Mouse (Mus musculus) small intestine, adult 2 months (tissue): ENCODE results near the gene Snrnp27. TPM values are rescaled to one million over a fixed set of nuclear protein-coding genes. Genes with fewer than 3 reads are reported as not detected.

Source experiments
- H3K27ac ChIP-seq: fragments of 200-500 bp; 2 replicates; pipeline ENCODE4 v1.5.1; 2012; ENCODE audit warnings: low read depth, low read length, control low read depth, inconsistent platforms; ENCODE audit not compliant: insufficient read depth
- H3K27me3 ChIP-seq: fragments of 200-500 bp; 2 replicates; pipeline ENCODE4 v1.6.1; 2012; ENCODE audit warnings: mild to moderate bottlenecking, moderate library complexity, low read length, inconsistent platforms; ENCODE audit not compliant: control insufficient read depth, insufficient read depth
- H3K36me3 ChIP-seq: fragments of 200-500 bp; 2 replicates; pipeline ENCODE4 v1.6.1; 2012; ENCODE audit warnings: mild to moderate bottlenecking, low read length, control low read depth, inconsistent platforms; ENCODE audit not compliant: control insufficient read depth, insufficient read depth
- H3K4me1 ChIP-seq: fragments of 200-500 bp; 2 replicates; pipeline ENCODE4 v1.6.1; 2012; ENCODE audit warnings: low read length, inconsistent platforms, mixed read lengths; ENCODE audit not compliant: control insufficient read depth, insufficient read depth, insufficient read length
- H3K4me3 ChIP-seq: fragments of 200-500 bp; 2 replicates; pipeline ENCODE4 v1.5.1; 2012; ENCODE audit warnings: low read depth, mild to moderate bottlenecking, control low read depth, inconsistent platforms, low read length, moderate library complexity
- CTCF ChIP-seq: fragments of 200-500 bp; IDR thresholded peaks from 2 replicates; pipeline ENCODE4 v1.5.1; 2012; ENCODE audit warnings: low read depth, mild to moderate bottlenecking, control low read depth, inconsistent platforms, low read length, moderate library complexity, mixed read lengths; ENCODE audit not compliant: insufficient replicate concordance, insufficient read length; ENCODE audit errors: extremely low read depth
- POLR2A ChIP-seq: fragments of 200-500 bp; IDR thresholded peaks from 2 replicates; pipeline ENCODE4 v1.6.1; 2012; ENCODE audit warnings: low read depth, mild to moderate bottlenecking, control low read depth, inconsistent platforms, low read length, moderate library complexity
- WGBS: fragments of 180-500 bp; shearing (Covaris S2); methylation state at CpG from one replicate; pipeline ENCODE4 v1.1.7; 2018; 5-methylcytosine and 5-hydroxymethylcytosine counted together
- polyA plus RNA-seq: library from polyadenylated mRNA; depleted of rRNA; stranded (reverse); fragments of >200 nt; gene quantifications from 2 replicates; pipeline ENCODE4 v1.2.3, GENCODE M21; 2012

Gene Snrnp27
- polyA plus RNA-seq, 1 experiment: 3.9 TPM

DNA sequence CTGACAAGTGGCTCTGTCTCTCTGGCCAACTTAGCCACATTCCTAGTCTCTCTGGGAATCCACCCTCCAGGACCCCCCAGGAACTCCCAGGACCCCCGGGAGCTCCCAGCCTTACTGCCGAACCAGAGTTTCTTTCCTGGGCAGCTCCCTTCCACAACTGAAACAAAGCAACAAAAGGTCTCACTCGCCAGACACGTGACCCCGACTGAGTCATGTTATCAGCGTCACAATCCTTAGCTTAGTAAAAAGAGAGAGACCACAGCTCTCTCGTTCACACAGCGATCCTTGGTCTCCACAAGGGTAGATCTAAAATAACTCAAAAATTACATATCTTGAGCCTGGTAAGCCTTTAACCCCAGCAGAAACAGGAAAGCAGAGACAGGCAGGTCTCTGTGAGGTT lies 42.6 kb downstream of the Snrnp27 start:
- 83% methylated on average over 8 of the region's 8 CpGs for WGBS
- no peaks in the 10 kb centered on the region for H3K36me3 ChIP-seq
- H3K4me3 ChIP-seq: no peak overlapping the region
- H3K27me3 ChIP-seq: no peaks in the 10 kb centered on the region
- no peak for TF ChIP-seq POLR2A
- TF ChIP-seq CTCF: no peak
- H3K4me1 ChIP-seq: peaks cover 34% of the 10 kb centered on the region
- H3K27ac ChIP-seq: no peak overlapping the region

DNA sequence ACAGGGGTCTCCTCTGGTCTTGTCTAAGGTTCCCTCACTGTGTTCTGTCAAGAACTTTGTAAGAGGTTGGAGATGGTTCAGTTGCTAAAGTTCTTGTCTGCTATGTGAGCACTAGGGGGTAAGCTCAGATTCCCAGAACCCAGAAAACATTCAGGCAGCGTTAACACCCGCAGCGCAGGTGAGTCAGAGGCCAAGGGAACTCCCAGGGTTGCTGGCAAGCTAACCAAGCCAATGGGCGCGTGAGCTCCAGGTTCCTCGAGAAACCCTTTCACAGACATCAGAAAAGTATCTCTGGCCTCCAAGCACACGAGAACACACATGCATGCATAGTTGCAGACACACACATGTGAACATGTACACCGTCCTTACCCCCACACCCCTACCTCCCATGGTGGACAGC lies 43.5 kb downstream of the Snrnp27 start:
- 39% methylated on average over 8 of the region's 8 CpGs for WGBS
- H3K27me3 ChIP-seq: no peaks in the 10 kb centered on the region
- peaks cover 39% of the 10 kb centered on the region for H3K4me1 ChIP-seq
- no peak overlapping the region for H3K4me3 ChIP-seq
- TF ChIP-seq CTCF (no peak), POLR2A (no peak)
- peak overlapping the region; percentile 80 for H3K27ac ChIP-seq
- no peaks in the 10 kb centered on the region for H3K36me3 ChIP-seq

DNA sequence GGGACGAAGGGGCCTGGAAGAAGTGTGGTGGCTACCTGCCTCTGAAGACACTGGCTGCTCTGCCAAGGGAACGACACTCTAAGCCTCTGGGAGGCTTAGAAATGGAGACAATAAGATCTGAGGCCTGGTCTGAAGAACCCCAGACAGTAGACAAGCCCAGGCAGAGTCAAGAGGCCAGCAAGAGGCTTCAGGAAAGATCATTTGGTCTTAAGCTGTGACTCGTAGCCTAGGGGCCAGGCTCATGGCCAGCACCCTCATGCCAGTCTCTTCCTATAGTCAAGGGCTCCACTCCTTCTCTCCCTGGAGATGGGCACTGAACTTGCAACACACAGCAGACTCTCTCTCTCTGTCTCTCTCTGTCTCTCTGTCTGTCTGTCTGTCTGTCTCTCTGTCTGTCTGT lies 44.2 kb downstream of the Snrnp27 start:
- TF ChIP-seq CTCF (no peak), POLR2A (0 out of 2 replicates have a peak, but pooled peaks have one; percentile 11)
- Histone ChIP-seq H3K27ac (peak overlapping the region; percentile 80), H3K4me1 (peaks cover 41% of the 10 kb centered on the region), H3K4me3 (no peak overlapping the region), H3K36me3 (no peaks in the 10 kb centered on the region), H3K27me3 (no peaks in the 10 kb centered on the region)
- WGBS: 82% methylated on average over 3 of the region's 3 CpGs

DNA sequence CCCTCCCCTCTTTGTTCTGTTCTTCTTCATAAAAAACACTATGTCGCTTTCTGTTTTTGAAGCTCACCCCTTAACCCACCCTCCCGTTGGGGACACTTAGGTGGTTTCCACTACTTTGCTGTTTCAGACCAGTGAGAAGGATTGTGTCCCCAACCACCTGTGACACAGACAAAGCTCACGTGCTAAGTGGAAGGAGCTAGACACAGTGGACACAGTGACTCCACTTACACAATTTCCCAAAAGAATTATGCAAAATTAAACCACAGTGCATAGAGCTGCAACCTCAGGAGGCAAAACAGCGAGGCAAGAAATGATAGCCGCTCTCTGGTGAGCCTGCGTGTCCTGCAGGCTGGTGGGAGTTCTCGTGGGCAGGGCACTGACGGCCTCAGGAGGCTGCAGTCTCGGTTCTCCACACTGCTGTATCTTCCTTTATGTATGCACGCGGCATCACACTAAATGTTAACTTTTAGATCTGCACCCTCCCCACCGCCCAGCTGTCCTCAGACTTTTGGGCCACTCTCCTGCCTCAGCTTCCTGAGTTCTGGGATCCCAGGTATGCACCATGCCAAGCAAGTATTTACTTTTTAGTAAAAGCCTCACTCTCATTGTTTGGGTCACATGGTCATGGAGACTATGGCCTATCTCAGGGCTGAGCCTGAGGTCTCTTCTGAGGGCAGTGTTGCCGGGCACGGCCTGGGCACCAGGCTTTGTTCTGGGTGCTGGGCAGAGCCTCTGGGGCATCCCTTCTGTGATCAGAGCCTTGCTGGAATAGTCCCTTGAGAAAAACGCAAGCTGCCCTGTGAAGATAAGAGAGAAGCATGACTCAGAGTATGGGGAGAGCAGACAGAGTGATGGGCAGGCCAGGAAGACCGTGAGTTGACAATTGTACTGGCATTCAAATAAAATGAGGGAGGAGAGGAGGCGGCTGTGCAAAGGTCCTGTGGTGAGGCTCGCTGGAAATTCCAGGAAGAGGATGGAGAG lies 44.9 kb downstream of the Snrnp27 start:
- H3K4me3 ChIP-seq: no peak overlapping the region
- TF ChIP-seq CTCF (no peak), POLR2A (no peak)
- no peaks in the 10 kb centered on the region for H3K27me3 ChIP-seq
- H3K4me1 ChIP-seq: peaks cover 38% of the 10 kb centered on the region
- H3K36me3 ChIP-seq: no peaks in the 10 kb centered on the region
- peak overlapping the region; percentile 80 for H3K27ac ChIP-seq
- WGBS: 76% methylated on average over 18 of the region's 18 CpGs

DNA sequence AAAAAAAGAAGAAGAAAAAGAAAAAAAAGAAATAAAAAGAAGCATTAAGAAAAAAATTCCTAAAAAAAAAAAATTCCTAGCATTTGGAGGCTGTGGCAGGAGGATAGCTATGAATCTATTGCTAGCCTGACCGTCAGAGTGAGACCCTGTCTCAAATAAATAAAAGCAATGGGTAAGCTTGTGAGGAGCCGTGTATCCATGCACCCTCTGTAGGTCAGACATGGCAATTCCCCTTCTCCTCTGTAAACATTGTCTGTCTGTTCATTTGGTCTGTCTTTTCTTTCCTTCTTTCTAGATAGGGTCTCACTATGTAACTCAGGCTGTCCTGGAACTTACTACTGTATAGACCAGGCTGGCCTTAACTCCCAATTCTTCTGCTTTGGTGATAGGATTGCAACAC lies 45.9 kb downstream of the Snrnp27 start:
- H3K27me3 ChIP-seq: no peaks in the 10 kb centered on the region
- TF ChIP-seq POLR2A: no peak
- no peaks in the 10 kb centered on the region for H3K36me3 ChIP-seq
- H3K4me3 ChIP-seq: no peak overlapping the region
- H3K27ac ChIP-seq: peak overlapping the region; percentile 27; the same call in 1 of the 2 replicates
- H3K4me1 ChIP-seq: peaks cover 40% of the 10 kb centered on the region
- WGBS: 59% methylated on average over 2 of the region's 2 CpGs

DNA sequence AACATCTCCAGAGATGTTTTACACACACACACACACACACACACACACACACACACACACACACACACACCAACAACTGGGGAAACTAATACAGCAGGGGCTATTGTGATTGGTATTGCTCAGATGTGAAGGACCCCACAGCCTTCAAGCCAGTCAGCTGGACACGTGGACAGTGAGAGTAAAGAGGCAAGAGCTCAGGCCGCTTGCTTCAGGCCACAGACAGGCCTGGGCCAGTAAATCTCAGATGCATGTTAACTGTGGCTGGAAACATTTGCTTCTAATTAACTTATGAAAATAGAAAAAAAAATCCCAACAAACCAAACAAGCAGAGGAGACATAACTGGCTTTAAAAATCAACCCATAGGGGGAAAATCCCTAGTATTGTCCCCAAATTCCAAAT lies 46.5 kb downstream of the Snrnp27 start:
- Histone ChIP-seq H3K27me3 (no peaks in the 10 kb centered on the region), H3K27ac (peak overlapping the region; percentile 98), H3K36me3 (no peaks in the 10 kb centered on the region), H3K4me1 (peaks cover 40% of the 10 kb centered on the region), H3K4me3 (no peak overlapping the region)
- 93% methylated on average over 2 of the region's 2 CpGs for WGBS
- TF ChIP-seq CTCF (no peak), POLR2A (no peak)

DNA sequence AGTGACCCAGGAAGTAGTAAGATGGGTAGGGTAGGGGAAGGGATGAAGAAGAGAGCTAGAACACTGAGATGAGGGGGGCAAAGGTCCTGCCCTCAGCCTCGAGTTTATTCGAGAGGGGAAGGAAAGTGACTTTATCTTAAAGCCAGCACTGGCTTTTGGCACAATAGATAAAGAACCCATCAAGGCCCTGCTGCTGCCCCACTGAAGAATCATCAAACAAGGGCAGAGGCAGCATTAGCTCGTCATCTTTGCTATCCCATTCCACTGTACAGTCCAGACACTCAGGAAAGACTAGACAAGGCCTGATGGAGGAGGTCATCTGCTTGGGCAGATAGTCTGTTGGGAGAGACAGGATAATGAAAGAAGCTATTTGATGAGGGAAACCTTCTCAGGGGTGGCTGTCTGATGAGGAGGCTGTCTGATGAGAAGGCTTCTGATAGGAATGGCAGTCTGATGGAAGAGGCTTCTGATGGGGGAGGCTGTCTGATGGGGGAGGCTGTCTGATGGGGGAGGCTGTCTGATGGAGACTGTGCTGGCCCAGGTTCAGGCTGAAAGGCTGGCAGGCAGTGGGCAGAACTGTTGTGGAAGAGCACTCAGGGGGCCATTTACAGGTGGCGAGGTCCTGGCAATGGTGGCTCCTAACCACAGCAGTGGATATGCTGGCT lies 47.0 kb downstream of the Snrnp27 start:
- H3K4me3 ChIP-seq: no peak overlapping the region
- peak overlapping the region; percentile 98 for H3K27ac ChIP-seq
- 45% methylated on average over 4 of the region's 4 CpGs for WGBS
- TF ChIP-seq POLR2A: no peak
- TF ChIP-seq CTCF: no peak
- no peaks in the 10 kb centered on the region for H3K27me3 ChIP-seq
- H3K36me3 ChIP-seq: no peaks in the 10 kb centered on the region
- H3K4me1 ChIP-seq: peaks cover 40% of the 10 kb centered on the region
